Mouse (Mus musculus) heart, adult 9 months (tissue): ENCODE data around the gene Igf2.

Source experiments
- DNase-seq, 2 experiments: peaks; one replicate each; pipeline ENCODE4 v3.0.0; 2022; ENCODE audit warnings: low spot score in 2 of 2

Gene Igf2

GRCm38 (mm10) chr7:142659181-142659681, 7.4 kb downstream of the Igf2 start:
- no peak for DNase-seq

- no peak for DNase-seq
Measured at GRCm38 (mm10) chr7:142658681-142659180, 7.9 kb downstream of the Igf2 start.

GRCm38 (mm10) chr7:142657821-142658614, 8.6 kb downstream of the Igf2 start:
- no peak for DNase-seq

- DNase-seq, result no peak
Measured at GRCm38 (mm10) chr7:142657341-142657791, 9.2 kb downstream of the Igf2 start.

GRCm38 (mm10) chr7:142656055-142656454, 10.6 kb downstream of the Igf2 start:
- no peak for DNase-seq

- no peak for DNase-seq
Measured at GRCm38 (mm10) chr7:142655633-142656032, 11.0 kb downstream of the Igf2 start.

GRCm38 (mm10) chr7:142653726-142654125, 12.9 kb downstream of the Igf2 start:
- no peak for DNase-seq

- no peak for DNase-seq
Measured at GRCm38 (mm10) chr7:142646676-142647075, 19.9 kb downstream of the Igf2 start.

GRCm38 (mm10) chr7:142645045-142645444, 21.6 kb downstream of the Igf2 start:
- no peak for DNase-seq

- no peak for DNase-seq
Measured at GRCm38 (mm10) chr7:142636178-142636577, 30.4 kb downstream of the Igf2 start.

GRCm38 (mm10) chr7:142630691-142631090, 35.9 kb downstream of the Igf2 start:
- DNase-seq, result no peak

- DNase-seq, result peak; percentile 14 to 16
Measured at GRCm38 (mm10) chr7:142629806-142630205, 36.8 kb downstream of the Igf2 start.

GRCm38 (mm10) chr7:142622180-142622579, 44.4 kb downstream of the Igf2 start:
- DNase-seq, result no peak

GRCm38 (mm10) chr7:142613077-142613476, 53.5 kb downstream of the Igf2 start:
- DNase-seq, result no peak

- DNase-seq, result peak in 1 of 2 experiments; percentile 34
Measured at GRCm38 (mm10) chr7:142610627-142611406, 55.8 kb downstream of the Igf2 start.

- DNase-seq, result no peak
Measured at GRCm38 (mm10) chr7:142600921-142601320, 65.7 kb downstream of the Igf2 start.
